ENCODE assay signal across 11 mouse cellular contexts in genomic region chr11:33962688-33963407, GRCm38 (mm10). TPM values are rescaled to one million over a fixed set of nuclear protein-coding genes. Genes with fewer than 3 reads are reported as not detected.
A peak's percentile ranks its signal among the peaks of the same experiment; 100 is the strongest.
DNase-seq lines count a peak whose midpoint lies in the region; ATAC-seq lines count a peak whose summit lies in the region.
"Had no signal": no experiment of that assay in that cellular context is flagged by ENCODE, and none has a peak within 500 bp of the region (broad histone marks: within the 10 kb centered on the region; RNA-seq: fewer than 3 reads in every experiment).

Kcnmb1 (plus strand) TSS chr11:33963013.

- ATAC-seq in hindbrain, embryonic 12.5 days (ENCODE audit: low FRiP score) = peak; percentile 27; the same call in 1 of the 2 replicates
- no peak for ATAC-seq in hindbrain, embryonic 14.5 days (ENCODE audit: low FRiP score)
- peak; percentile 67; the same call in 1 of the 2 replicates for ATAC-seq in kidney, embryonic 14.5 days (ENCODE audit: low FRiP score, low TSS enrichment)
- ATAC-seq in neural tube, embryonic 11.5 days (ENCODE audit: insufficient read depth, low FRiP score, low TSS enrichment) = no peak
- ATAC-seq: liver, postnatal 0 days had no signal

- H3K4me1 ChIP-seq in hindbrain, embryonic 12.5 days = peaks cover 9% of the 10 kb centered on the region
- H3K4me1 ChIP-seq in hindbrain, embryonic 14.5 days (replicated peaks; ENCODE audit: control insufficient read depth, insufficient read depth, low read length) = 0 out of 2 replicates have a peak, but pooled peaks cover 6% of the 10 kb centered on the region
- H3K4me1 ChIP-seq in heart, embryonic 10.5 days = peaks cover 29% of the 10 kb centered on the region
- no peaks in the 10 kb centered on the region; the same call in 1 of the 2 replicates for H3K4me1 ChIP-seq in kidney, embryonic 14.5 days (ENCODE audit: control insufficient read depth, insufficient read depth, low read length)
- H3K4me1 ChIP-seq in neural tube, embryonic 11.5 days (ENCODE audit: control insufficient read depth, insufficient read depth, low read length) = no peaks in the 10 kb centered on the region
- H3K4me1 ChIP-seq: embryonic facial prominence, embryonic 15.5 days had no signal

- H3K4me2 ChIP-seq in hindbrain, embryonic 12.5 days (replicated peaks) = no peak within 1 kb of the TSS
- no peak within 1 kb of the TSS for H3K4me2 ChIP-seq in hindbrain, embryonic 14.5 days (replicated peaks)
- H3K4me2 ChIP-seq in kidney, embryonic 14.5 days (replicated peaks; ENCODE audit: low read depth, low read length) = no peak within 1 kb of the TSS
- H3K4me2 ChIP-seq in neural tube, embryonic 11.5 days (ENCODE audit: low read depth) = no peak within 1 kb of the TSS
- H3K4me2 ChIP-seq: embryonic facial prominence, embryonic 15.5 days had no signal

- 43% methylated on average over 6 of the region's 6 CpGs for WGBS in hindbrain, embryonic 12.5 days
- WGBS in hindbrain, embryonic 14.5 days = 43% methylated on average over 6 of the region's 6 CpGs
- WGBS in heart, embryonic 10.5 days = 18% methylated on average over 6 of the region's 6 CpGs
- WGBS in kidney, embryonic 14.5 days = 19% methylated on average over 6 of the region's 6 CpGs
- WGBS in neural tube, embryonic 11.5 days = 28% methylated on average over 6 of the region's 6 CpGs

- no peaks in the 10 kb centered on the region for H3K27me3 ChIP-seq in hindbrain, embryonic 12.5 days
- H3K27me3 ChIP-seq in hindbrain, embryonic 14.5 days (ENCODE audit: control insufficient read depth, insufficient read depth, low read length) = no peaks in the 10 kb centered on the region
- no peaks in the 10 kb centered on the region for H3K27me3 ChIP-seq in heart, embryonic 10.5 days (ENCODE audit: insufficient read depth, poor library complexity, severe bottlenecking)
- no peaks in the 10 kb centered on the region for H3K27me3 ChIP-seq in kidney, embryonic 14.5 days (ENCODE audit: control insufficient read depth, insufficient read depth, low read length)
- no peaks in the 10 kb centered on the region for H3K27me3 ChIP-seq in neural tube, embryonic 11.5 days (ENCODE audit: control insufficient read depth, insufficient read depth, low read length)
- H3K27me3 ChIP-seq: CH12.LX; embryonic facial prominence, embryonic 15.5 days had no signal

- no peaks in the 10 kb centered on the region for H3K36me3 ChIP-seq in hindbrain, embryonic 12.5 days
- H3K36me3 ChIP-seq in hindbrain, embryonic 14.5 days (replicated peaks; ENCODE audit: control insufficient read depth, insufficient read depth) = no peaks in the 10 kb centered on the region
- 0 out of 2 replicates have a peak, but pooled peaks cover 3% of the 10 kb centered on the region for H3K36me3 ChIP-seq in heart, embryonic 10.5 days
- no peaks in the 10 kb centered on the region for H3K36me3 ChIP-seq in kidney, embryonic 14.5 days (ENCODE audit: control insufficient read depth, insufficient read depth, low read length)
- no peaks in the 10 kb centered on the region for H3K36me3 ChIP-seq in neural tube, embryonic 11.5 days (ENCODE audit: control insufficient read depth, insufficient read depth, low read length)
- H3K36me3 ChIP-seq: embryonic facial prominence, embryonic 15.5 days had no signal

- DNase-seq in hindbrain, embryonic 14.5 days (ENCODE audit: low spot score) = no peak
- peak; percentile 91 for DNase-seq in heart, embryonic 10.5 days (ENCODE audit: low spot score)
- peak; percentile 25 for DNase-seq in neural tube, embryonic 11.5 days (ENCODE audit: low spot score)
- DNase-seq in adipocyte (ENCODE audit: low spot score) = no peak
- no peak for DNase-seq in adrenal gland, postnatal 4 days (ENCODE audit: low spot score in 2 of 2)
- no peak for DNase-seq in adrenal gland, adult 8-10 months
- DNase-seq: liver, postnatal 0 days had no signal

- no peak within 1 kb of the TSS; the same call in 1 of the 2 replicates for H3K27ac ChIP-seq in hindbrain, embryonic 12.5 days
- no peak within 1 kb of the TSS for H3K27ac ChIP-seq in hindbrain, embryonic 14.5 days
- peak within 1 kb of the TSS; percentile 86 for H3K27ac ChIP-seq in heart, embryonic 10.5 days
- H3K27ac ChIP-seq in kidney, embryonic 14.5 days (ENCODE audit: low read depth, low read length) = peak within 1 kb of the TSS; percentile 26; the same call in 1 of the 2 replicates
- H3K27ac ChIP-seq in neural tube, embryonic 11.5 days (ENCODE audit: low read depth, low read length) = no peak within 1 kb of the TSS
- H3K27ac ChIP-seq: embryonic facial prominence, embryonic 15.5 days had no signal

- no peaks in the 10 kb centered on the region for H3K9me3 ChIP-seq in hindbrain, embryonic 12.5 days (replicated peaks)
- no peaks in the 10 kb centered on the region for H3K9me3 ChIP-seq in hindbrain, embryonic 14.5 days (ENCODE audit: control insufficient read depth, low read length)
- no peaks in the 10 kb centered on the region for H3K9me3 ChIP-seq in heart, embryonic 10.5 days
- no peaks in the 10 kb centered on the region for H3K9me3 ChIP-seq in kidney, embryonic 14.5 days (ENCODE audit: control insufficient read depth, low read length)
- H3K9me3 ChIP-seq in neural tube, embryonic 11.5 days (ENCODE audit: control insufficient read depth, low read length) = no peaks in the 10 kb centered on the region
- H3K9me3 ChIP-seq: embryonic facial prominence, embryonic 15.5 days had no signal

- H3K4me3 ChIP-seq in hindbrain, embryonic 12.5 days = no peak within 1 kb of the TSS
- no peak within 1 kb of the TSS for H3K4me3 ChIP-seq in hindbrain, embryonic 14.5 days (replicated peaks; ENCODE audit: low read length)
- peak within 1 kb of the TSS; percentile 42 for H3K4me3 ChIP-seq in heart, embryonic 10.5 days
- H3K4me3 ChIP-seq in kidney, embryonic 14.5 days (ENCODE audit: low read length) = no peak within 1 kb of the TSS
- H3K4me3 ChIP-seq in neural tube, embryonic 11.5 days (ENCODE audit: low read depth, low read length) = no peak within 1 kb of the TSS
- H3K4me3 ChIP-seq: embryonic facial prominence, embryonic 15.5 days had no signal

- no peak within 1 kb of the TSS for H3K9ac ChIP-seq in hindbrain, embryonic 12.5 days
- H3K9ac ChIP-seq in hindbrain, embryonic 14.5 days = no peak within 1 kb of the TSS
- no peak within 1 kb of the TSS for H3K9ac ChIP-seq in kidney, embryonic 14.5 days (ENCODE audit: low read depth, low read length)
- no peak within 1 kb of the TSS for H3K9ac ChIP-seq in neural tube, embryonic 11.5 days (ENCODE audit: low read length)
- H3K9ac ChIP-seq: embryonic facial prominence, embryonic 15.5 days; liver, postnatal 0 days had no signal

RNA-seq across cellular contexts. Expression of gene Kcnmb1, which starts in this region (rescaled TPM):
- 0.55 and 0.66 TPM in 2 replicates for polyA plus RNA-seq in hindbrain, embryonic 12.5 days (2016; fragmentation: Nextera tagmentation; extraction: Ambion mirVana)
- polyA plus RNA-seq in hindbrain, embryonic 14.5 days (2014; fragmentation: Nextera tagmentation; extraction: Ambion mirVana) = 0.18 and 0.25 TPM in 2 replicates
- 6.9 and 10.2 TPM in 2 replicates for polyA plus RNA-seq in heart, embryonic 10.5 days (2016; fragmentation: Nextera tagmentation; extraction: Ambion mirVana)
- polyA plus RNA-seq in kidney, embryonic 14.5 days (2014; fragmentation: Nextera tagmentation; extraction: Ambion mirVana) = 0.18 and 0.19 TPM in 2 replicates
- 0.09 and 0.17 TPM in 2 replicates for polyA plus RNA-seq in neural tube, embryonic 11.5 days (2014; fragmentation: Nextera tagmentation; extraction: Ambion mirVana)
- under 1 TPM; 0.17 TPM for total RNA-seq in adrenal gland, postnatal 4 days (2021)
- under 1 TPM; 0.07 to 0.30 (median 0.13) TPM for total RNA-seq in adrenal gland, adult 8-10 months (2022)

Comparison
In these comparisons a context has a peak if more than half of its experiments do, and no peak if none do; other contexts are left out.
1. Peak in ATAC-seq in hindbrain, embryonic 12.5 days; RNA of the gene not detected or under 1 TPM.
2. Peak in ATAC-seq and H3K27ac ChIP-seq in kidney, embryonic 14.5 days; RNA of the gene not detected or under 1 TPM.
3. Peak in DNase-seq in neural tube, embryonic 11.5 days; RNA of the gene not detected or under 1 TPM.